Mouse (Mus musculus) hindbrain, embryonic 13.5 days (tissue): ENCODE measurements at regions not wholly inside any gene's neighbourhood (a gene's known extent, or its start where the extent isn't known, plus 50 kb on each side); places are given as distances from the start of the nearest gene placed in this dataset. TPM values are rescaled to one million over a fixed set of nuclear protein-coding genes. Genes with fewer than 3 reads are reported as not detected.

Source experiments
- ATAC-seq: fragments of 200-750 bp; cut with Nextera tagmentation; 2 replicates; pipeline ENCODE4 v1.8.0; 2017; ENCODE audit warnings: moderate TSS enrichment; ENCODE audit not compliant: low FRiP score
- H3K27ac ChIP-seq: fragments of 300-500 bp; sonication (generic); 2 replicates; pipeline ENCODE4 v1.5.1; 2015; ENCODE audit warnings: inconsistent platforms, mild to moderate bottlenecking, moderate library complexity
- H3K27me3 ChIP-seq: fragments of 300-500 bp; sonication (generic); 2 replicates; pipeline ENCODE4 v1.6.1; 2015; ENCODE audit warnings: mild to moderate bottlenecking, inconsistent platforms
- H3K36me3 ChIP-seq: fragments of 300-500 bp; sonication (generic); 2 replicates; pipeline ENCODE4 v1.6.1; 2015; ENCODE audit warnings: mild to moderate bottlenecking, inconsistent platforms
- H3K4me1 ChIP-seq: fragments of 300-500 bp; sonication (generic); replicated peaks from 2 replicates; pipeline ENCODE4 v1.6.1; 2015; ENCODE audit warnings: inconsistent platforms
- H3K4me2 ChIP-seq: fragments of 300-500 bp; sonication (generic); 2 replicates; pipeline ENCODE4 v1.6.1; 2015; ENCODE audit warnings: inconsistent platforms, mild to moderate bottlenecking, moderate library complexity
- H3K4me3 ChIP-seq: fragments of 300-500 bp; sonication (generic); 2 replicates; pipeline ENCODE4 v1.5.1; 2015; ENCODE audit warnings: mild to moderate bottlenecking, inconsistent platforms
- H3K9ac ChIP-seq: fragments of 300-500 bp; sonication (generic); 2 replicates; pipeline ENCODE4 v1.6.1; 2015; ENCODE audit warnings: mild to moderate bottlenecking, inconsistent platforms
- H3K9me3 ChIP-seq: fragments of 300-500 bp; sonication (generic); 2 replicates; pipeline ENCODE4 v1.6.1; 2016; ENCODE audit warnings: inconsistent platforms
- WGBS: fragments of 180-500 bp; shearing (Covaris S2); methylation state at CpG from one replicate; pipeline ENCODE4 v1.1.7; 2015; 5-methylcytosine and 5-hydroxymethylcytosine counted together
- microRNA-seq: library from miRNA; unstranded; fragments of <30 nt; microRNA quantifications from one replicate; pipeline ENCODE4, GENCODE M21; 2016

DNA sequence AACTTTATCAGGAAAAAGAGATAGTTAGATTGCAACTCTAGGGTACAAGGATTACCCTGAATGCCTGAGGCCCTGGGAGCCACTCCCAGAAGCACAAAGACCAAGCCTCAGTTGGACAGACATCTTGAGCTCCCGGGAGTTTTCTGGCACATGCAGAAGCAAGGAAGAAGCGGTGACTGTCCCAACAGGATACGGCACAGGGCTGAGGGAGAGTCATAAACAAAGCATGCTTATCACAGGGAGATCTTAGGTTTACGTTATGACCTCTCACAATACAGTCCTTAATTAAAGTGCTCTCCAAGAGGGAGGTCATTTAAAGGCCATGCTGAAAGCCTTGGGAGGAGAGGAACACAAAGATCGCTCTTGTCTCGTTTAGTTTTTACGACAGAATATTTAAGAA, 143.1 kb downstream of the Gm11361 start:
- WGBS = 45% methylated on average over 7 of the region's 7 CpGs
- Histone ChIP-seq H3K4me1 (0 out of 2 replicates have a peak, but pooled peaks cover 5% of the 10 kb centered on the region), H3K4me3 (no peak overlapping the region), H3K9ac (no peak overlapping the region), H3K27me3 (no peaks in the 10 kb centered on the region), H3K9me3 (no peaks in the 10 kb centered on the region), H3K27ac (no peak overlapping the region), H3K4me2 (no peak overlapping the region), H3K36me3 (no peaks in the 10 kb centered on the region)
- ATAC-seq = no peak

Small RNA genes lying in the stretch of these regions (microRNA-seq; reads per million reads assigned to microRNA genes)
- gene Mir6368 = not detected
